Mouse (Mus musculus) liver, embryonic 14.5 days (tissue): ENCODE data around the gene Anp32a.

ENCODE experiments used
- CTCF ChIP-seq: IDR thresholded peaks from 2 replicates; pipeline ENCODE4 v1.5.1; 2016; ENCODE audit warnings: antibody characterized with exemption, low read depth, control low read depth
- EP300 ChIP-seq: IDR thresholded peaks from 2 replicates; pipeline ENCODE4 v1.6.1; 2016; ENCODE audit warnings: antibody characterized with exemption, low read depth

DNA sequence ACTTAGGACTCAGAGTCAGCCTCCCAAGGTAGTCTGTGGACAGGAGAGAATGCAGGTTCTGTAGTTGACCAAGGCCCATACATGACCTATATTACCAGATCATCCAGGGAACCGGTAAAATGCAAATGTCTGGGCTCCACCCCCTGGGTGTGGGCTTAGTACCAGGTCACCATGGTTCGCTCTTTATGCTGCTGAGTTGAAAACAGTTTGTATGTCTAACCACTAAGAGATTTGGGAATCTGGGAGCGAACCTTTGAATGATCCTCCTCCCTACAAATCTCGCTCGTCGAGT is 5.2 kb downstream of the Anp32a start:
- TF ChIP-seq CTCF (no peak), EP300 (no peak)
